Mouse (Mus musculus) c-Kit-negative CD71-positive TER-119-positive erythroid progenitor cells, embryonic 14.5 days (primary cell): Measurements from ENCODE around the gene Bank1.
"Not testable (repeated sequence)": the region's sequence is repeated elsewhere in the genome, so short reads cannot be mapped to it uniquely, and the experiment has no call there.

ENCODE experiments used
- DNase-seq: peaks from one replicate; pipeline ENCODE4 v3.0.0-alpha.2; 2013; ENCODE audit warnings: low read depth, low spot score

Bank1 gene

DNA sequence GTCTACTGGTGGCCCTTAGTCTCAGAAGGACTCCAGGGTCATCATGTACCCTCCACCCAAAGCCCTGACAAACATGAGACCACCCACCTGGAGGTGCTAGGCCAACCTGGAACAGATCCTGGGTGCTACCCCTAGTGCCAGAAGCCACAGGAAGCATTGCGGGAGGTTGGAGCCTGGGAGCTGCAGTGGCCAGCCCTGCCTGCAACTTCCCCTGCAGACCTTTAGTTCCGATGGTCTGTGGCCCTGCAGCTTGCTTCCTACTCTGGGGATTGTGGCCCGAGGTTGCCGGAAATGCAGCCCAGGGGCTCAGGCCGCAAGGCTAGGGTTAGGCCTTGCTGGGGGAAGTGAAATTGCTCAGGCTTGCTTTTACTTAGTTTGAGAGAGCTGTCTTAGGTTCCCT, at the start of gene Bank1:
Bank1 (minus strand) TSS at position 284 of the 400 bp plus-strand sequence.
- no peak for DNase-seq

DNA sequence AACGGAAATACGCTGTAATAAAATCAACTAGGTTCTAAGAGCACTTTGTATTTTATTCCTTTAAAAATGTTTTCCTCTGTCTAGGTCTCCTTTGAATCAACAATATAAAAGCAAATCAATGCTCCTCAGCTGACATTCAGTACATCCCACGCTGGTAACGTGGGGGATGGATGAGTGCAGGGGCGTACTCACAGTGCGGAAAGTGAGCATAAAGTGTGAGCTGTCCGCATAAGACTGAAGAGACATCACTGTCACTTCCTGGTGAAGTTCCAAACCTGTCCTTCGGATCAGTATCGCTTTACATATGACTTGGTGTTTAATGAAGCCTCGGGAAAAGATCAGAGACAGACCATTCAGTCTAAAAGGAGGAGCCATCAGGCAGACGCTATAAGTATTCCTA, 44.0 kb upstream of the Bank1 start:
- no peak for DNase-seq

DNA sequence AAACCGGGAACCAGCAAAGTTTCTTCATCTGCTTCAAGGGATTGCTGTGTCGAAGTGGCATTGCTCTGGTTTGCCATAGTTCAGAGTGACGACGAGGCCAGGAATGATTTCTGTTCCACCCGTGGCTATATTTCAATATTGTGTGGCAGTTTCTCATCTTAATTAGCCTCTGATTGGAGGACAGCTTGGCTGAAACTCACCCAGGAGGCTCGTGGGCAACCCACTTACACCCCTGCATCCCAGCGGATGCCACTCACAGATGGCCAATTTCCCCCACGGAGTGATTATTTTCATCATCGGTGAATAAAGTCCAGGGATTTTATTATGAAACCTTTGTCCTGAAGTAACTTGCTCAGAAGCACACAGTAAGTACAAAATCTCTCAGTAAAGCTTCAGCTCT, 43.6 kb upstream of the Bank1 start:
- no peak for DNase-seq

DNA sequence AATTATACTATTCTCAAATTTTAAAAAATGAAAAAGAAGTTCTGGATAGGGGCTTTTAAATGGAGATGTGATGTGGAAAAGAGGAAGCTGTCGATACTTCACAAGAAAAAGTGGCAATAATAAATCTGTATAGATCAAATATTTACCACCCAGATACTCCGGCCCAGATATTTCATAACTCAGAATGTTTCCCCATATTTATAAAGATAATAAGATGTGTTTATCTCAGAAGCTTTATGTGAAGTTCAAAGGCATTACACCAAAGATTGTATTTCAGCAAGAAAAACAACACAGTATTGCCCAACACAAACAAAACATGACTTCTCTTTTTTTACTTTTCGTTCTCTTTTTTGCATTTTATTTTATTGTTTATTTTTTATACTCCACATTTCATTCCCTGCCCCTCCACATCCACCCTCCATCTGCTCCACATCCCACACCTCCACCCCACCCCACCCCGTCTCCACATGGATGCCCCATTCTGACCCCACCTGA, 42.7 kb upstream of the Bank1 start:
- no peak for DNase-seq

DNA sequence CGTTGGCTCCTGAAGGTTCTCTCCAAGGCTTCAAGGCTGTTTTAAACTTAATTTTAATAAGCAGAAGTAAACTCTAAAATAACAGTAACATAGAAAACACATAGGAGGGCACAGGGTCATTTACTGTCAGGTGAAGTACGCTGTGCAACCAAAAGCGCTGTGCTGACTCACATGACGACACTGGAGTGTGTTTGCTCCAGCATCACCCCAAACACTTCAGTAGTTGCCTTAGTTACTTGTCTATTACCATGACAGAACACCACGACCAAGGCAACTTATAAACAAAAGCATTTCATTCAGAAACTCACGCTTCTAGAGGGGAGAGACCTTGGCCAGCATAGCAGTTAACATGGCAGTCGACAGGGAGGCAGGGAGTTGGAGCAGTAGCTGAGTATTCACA, 23.8 kb upstream of the Bank1 start:
- DNase-seq = no peak

DNA sequence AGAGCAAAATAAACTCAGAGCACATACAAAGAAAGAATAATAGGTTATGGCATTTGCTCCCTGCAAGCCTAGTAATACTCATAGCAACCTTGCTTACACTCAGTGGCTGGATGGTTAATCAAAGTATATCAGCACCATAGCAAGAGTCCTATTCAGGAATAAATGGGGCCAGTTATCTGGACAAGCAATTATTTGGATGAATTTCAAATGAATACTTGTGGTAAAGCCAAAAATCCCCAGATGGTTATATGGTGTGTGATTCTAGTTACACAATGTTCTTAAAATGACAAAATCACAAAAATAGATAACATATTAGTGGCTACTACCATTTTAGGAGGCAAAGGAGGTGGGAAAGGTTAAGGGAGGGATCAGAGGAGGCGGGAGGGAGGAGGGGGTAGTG, 22.7 kb upstream of the Bank1 start:
- DNase-seq = no peak

DNA sequence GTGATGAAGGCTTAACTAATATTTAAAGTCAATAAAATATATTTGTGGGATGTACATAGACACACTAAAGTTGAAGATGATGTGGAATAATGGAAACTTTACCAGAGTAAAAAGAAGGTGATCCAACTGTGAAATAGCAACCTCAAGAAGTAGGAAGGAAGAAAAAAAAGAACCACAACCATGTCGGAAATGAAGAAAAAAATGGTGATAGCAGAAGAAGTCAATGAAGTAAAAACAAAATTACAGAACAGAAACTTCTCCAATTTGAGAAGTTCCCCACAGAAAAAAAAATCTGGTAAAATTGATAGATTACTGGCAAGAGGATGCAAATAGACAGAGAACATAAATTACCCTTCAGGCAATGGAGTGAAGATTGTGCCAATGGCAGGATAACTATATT, 21.4 kb upstream of the Bank1 start:
- DNase-seq = no peak

DNA sequence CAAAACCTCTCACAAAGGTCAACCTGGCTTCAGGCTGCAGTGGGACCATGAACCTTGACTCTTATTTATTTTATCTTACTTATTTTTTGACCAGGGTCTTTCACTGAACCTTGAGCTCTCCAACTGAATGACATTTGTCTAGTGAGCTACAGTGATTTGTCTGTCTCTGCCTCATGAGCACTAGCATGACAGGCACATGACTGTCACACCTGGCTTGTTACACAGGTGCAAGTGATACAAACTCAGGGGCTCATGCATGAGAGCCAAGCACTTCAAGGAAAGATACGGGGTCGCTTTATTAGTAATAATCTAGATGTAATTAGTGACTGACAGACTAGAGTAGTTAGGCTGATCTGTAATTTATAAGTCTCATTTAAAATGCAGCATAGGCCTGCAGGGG, 16.0 kb upstream of the Bank1 start:
- DNase-seq = no peak

DNA sequence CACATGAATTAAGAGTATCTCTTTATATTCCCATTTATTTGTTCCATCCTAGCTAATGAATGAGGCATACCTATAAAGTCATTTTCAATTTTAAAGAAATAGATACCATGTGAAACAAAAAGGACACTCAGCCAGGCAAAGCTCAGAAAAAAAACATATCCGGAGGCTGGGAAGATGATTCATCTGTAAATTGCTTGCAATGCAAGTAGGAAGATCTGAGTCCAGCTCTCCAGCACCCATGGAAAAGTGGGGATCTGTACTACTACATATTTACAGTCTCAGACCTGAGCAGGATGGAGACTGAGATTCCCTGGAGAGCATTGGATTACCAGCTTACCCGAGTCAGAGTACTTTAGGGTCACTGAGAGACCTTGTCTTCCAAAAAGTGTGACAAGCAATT, 14.0 kb upstream of the Bank1 start:
- DNase-seq = no peak

DNA sequence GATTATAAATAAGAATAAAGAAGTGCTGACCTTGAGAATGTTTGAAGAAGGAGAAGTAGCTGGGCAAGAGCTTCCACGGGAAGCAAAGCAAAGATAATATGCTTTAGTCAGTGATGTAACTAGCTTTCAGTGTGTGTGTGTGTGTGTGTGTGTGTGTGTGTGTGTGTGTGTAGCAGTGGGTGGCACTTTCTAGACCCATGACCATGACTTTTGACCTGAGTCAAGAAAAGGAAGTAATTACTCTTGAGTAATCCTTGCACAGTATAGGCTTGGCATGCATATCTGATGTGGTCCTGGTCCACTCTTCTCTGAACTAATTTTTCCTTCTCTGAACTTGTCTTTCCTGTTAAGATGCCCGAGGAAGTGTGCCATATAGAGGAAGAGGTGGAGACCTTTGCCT, 5.3 kb upstream of the Bank1 start:
- DNase-seq = no peak

DNA sequence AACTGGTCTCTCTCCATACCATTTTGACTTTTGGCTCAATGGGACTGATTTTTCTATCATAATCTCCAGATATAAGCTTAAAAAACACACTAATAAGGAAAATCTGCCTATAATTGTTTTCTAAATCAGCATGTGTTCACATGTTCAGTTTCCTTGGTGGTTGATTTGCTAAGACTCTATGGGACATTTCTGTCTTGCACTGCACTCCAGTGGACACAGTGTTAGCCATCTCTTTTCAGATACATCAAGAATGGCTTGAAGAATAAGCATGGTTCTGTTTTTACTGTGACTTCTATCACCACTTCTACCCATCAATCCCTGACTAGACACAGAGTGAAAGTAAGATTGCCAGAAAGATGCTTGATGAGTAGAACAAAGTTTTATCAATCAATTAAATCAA, 4.2 kb upstream of the Bank1 start:
- no peak for DNase-seq

DNA sequence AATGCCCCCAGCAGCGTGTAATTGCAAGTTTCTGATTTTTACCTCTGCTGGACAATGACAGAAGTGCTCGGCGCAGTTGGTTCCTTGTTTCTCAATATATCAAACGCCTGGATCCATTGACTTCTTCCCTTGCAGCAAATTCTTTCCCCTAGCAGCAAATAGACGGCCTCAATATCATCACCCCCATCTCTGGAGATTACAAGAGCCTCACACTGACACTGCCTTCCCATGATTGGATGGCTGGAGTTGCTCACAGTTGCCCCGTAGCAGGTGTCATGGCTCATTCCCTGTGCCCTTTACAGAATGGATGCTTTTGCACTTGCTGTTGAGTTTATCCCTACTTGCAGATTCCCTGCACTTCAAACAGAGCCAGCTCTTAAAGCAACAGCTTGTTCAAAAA, 3.3 kb upstream of the Bank1 start:
- DNase-seq = no peak

DNA sequence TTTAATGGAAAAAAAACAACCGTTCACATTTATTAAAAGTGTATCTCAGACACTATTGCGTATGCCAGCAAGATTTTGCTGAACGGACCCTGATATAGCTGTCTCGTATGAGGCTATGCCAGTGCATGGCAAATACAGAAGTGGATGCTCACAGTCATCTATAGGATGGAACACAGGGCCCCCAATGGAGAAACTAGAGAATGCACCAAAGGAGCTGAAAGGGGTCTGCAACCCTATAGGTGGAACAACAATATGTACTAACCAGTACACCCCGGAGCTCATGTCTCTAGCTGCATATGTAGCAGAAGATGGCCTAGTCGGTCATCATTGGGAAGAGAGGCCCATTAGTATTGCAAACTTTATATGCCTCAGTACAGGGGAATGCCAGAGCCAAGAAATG, 1.1 kb downstream of the Bank1 start:
- DNase-seq = not testable (repeated sequence)

DNA sequence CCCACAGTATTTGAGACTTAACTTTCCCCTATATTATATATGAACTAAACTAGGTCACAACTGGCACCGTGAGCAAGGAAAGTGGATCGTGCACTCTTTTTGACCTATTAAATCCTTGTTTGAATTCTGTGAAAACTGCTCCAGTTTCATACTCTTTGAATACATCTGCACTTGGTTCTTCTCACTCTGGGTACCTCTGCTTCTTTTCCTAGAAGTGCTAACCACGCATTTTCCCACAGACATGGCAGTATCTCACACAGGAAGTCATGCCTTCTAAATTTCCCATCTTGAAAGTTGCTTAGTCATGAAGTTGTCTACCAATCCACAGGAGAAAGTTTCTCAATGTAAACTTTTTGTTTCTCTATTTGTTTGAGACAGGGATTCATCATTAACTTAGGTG, 3.9 kb downstream of the Bank1 start:
- no peak for DNase-seq

DNA sequence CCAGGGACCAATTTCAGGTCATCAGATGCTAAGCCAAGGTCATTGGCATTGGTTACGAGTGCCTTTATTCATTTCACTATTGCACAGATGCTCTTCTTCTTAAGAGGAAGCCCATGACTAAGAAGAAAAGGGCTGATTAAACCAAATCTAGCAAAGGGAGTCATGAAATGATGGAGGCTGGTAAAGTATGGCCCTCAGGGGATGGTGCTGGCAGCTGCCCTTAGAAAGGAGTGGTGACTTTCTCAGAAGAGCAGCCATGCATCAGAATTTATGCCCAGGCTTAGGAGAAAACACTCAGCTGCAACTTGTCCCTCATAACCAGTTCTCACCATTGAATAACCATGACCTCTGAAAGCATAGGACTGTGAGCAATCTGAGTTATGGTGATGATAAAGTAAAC, 17.4 kb downstream of the Bank1 start:
- DNase-seq = no peak

DNA sequence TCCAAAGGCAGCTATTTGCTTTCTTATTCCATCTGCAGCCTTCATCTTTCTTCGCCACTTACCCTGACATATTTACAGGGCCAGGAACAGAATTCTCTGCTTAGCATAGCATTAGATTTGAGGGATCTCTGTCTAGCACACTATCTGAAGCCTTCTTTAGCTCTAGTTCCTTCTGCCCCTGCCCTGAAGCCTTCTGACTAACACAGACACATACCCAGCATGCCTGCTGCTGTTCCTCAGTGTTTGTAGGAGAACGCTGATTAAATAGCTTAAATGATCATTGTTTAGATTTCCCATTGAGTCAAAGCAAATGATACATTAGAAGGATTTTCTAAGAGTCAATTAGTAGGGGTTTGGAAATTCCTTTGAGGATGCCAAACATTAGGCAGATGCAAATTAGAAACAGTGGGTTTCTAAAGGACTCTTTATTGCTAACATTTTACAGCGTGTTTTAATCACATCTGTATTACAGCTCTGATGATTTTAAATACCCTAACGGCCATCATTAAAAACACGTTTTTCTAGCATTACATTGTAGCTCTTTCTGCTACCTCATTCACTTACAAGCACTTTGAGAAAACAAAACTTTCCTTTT, 19.2 kb downstream of the Bank1 start:
- no peak for DNase-seq

DNA sequence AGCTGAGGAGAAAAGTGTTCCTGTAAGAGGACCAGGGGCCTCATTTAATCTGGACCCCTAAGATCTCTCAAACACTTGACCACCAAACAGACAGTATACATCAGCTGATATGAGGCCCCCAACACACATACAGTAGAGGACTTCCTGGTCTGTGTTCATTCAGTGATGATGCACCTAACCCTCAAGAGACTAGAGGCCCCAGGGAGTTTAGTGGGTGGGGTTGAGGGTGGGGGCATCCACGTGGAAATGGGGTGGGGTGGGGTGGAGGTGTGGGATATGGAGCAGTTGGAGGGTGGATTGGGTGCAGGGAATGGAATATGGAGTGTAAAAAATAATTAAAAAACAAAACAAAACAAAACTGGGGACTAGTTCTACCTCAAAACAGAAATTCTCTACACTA, 23.3 kb downstream of the Bank1 start:
- DNase-seq = no peak

DNA sequence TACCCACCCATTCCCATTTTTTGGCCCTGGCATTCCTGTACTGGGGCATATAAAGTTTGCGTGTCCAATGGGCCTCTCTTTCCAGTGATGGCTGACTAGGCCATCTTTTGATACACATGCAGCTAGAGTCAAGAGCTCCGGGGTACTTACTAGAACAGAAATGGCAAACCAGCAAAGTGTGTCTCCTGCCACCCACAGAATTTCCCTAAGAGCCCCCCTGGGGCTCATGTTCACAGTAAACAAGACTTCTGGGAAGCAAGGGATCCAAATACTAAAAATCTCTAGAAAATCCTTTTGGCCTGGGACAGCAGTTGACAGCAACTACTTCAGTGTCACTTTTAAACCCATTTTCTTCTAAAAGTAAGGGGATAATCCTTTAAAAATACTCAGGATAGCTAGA, 25.1 kb downstream of the Bank1 start:
- DNase-seq = not testable (repeated sequence)

DNA sequence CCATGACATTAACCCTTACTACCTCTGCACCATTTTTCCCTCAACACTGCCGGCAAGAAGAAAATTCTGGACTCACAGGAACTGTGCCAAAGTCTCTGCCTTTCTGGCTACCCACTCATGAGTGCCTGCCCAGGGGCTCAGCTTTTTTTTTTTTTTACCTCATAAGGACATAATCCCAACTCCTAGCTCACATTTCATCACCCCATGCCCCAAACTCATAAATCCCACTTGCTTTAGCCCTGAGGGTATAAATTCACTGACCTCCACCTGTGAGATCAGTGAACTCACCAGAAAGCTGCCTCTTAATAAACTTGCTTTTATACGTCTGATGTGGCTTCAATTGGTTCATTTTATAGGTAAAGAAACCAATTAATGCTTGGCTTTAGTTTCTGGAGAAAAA, 28.5 kb downstream of the Bank1 start:
- DNase-seq = no peak

DNA sequence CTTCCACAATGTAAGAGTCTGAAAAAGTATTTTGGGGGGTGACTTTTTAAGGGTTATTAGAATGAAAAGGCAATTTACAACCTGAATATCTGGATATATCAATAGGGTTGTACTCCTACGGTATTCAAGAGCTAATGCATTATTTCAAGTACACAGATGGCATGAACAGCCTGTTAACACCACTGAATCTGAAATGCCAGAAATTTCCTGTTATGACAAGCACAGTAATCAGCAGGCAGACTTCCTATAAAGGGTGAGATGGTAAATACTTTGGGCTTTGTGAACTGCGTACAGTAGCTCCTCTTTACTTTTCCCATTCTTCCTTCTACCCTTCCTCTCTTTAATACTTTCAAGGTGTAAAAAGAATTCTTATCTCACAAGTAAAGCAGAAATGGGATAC, 30.6 kb downstream of the Bank1 start:
- no peak for DNase-seq

DNA sequence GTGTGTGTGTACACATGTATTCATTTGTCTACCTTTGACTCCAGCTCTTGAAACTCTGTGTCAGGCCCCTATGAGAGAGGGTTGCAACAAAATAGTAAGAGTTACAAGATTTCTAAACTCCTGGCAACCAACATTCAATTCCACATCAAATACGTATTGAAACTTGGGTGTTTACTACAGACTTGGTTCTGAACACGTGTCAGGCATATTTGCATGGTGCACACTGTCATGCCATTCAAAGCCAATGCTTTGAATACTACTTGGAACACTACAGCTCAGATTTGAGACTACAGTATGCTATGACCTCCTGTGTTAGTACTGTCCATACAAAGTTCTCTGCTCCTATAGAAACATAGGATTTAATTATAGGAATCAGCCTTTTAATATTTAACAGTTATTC, 38.0 kb downstream of the Bank1 start:
- DNase-seq = no peak

DNA sequence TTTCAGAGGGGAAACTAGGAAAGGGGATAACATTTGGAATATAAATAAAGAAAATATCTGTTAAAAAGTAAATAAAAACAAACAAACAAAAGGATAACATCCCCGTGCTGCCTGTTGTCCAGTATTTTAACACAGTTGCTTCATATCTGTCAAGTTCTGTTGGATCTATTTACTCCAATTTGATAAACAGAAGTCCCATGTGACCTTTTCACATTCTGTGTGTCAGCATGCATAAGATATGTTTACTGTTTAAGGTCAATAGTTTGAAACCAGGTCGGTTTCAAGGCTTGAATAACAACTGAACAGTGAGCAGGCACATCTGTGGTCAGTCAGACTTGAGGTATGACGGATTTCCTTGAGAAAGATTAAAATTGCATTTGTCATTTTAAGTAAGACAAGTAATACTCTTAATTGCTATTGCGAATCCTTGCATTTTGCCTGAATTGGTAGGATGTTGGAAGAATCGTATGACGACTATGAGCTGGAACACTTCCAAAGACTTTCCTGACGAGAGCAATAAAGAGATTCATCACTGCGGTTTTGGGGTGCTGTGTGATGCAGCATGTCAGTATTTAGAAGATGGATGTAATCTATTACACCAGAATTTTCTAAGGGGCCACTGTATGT, 60.8 kb downstream of the Bank1 start:
- no peak for DNase-seq

DNA sequence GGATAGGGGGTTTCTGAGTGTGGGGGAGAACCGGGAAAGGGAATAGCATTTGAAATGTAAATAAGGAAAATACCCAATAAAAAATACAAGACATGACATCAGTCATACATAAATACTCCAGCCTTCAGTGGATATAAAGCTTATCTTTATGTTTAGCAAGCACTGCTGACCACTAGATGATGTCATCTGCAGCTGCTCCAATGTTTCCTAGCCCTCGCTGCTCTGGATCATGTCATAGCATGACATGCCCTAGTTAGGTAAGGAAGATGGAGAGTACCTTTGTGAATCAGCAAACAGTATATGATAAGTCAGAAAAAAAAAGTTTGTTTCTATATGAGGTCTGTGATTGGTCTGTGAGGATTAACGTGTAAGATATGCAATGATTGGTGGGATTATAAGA, 68.1 kb downstream of the Bank1 start:
- DNase-seq = no peak

DNA sequence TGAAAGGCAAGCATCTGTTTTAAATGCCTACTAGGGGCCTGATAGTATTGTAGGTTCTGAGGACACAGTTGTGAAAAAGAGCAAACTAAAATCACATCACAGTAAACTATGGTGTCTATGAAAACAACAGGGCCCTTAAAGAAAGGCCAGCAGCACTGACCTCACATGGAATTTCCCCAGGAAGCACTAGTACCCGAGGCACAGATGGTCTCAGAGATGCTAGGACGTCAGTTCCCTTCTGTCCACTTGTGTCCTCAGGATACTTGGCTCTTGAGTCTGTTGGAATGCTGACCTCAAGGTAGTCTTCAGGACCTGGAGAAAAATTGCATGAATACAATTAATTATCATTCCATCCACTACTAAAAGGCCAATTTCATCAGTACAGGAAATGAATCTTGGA, 71.2 kb downstream of the Bank1 start:
- DNase-seq = no peak
